Mouse (Mus musculus) spleen, adult 2 months (tissue): ENCODE data around the gene Bub1b. TPM values are rescaled to one million over a fixed set of nuclear protein-coding genes. Genes with fewer than 3 reads are reported as not detected.
A peak's percentile ranks its signal among the peaks of the same experiment; 100 is the strongest.

Source experiments
- DNase-seq, 2 experiments: peaks; one replicate each; pipeline versions ENCODE4 v3.0.0 to v3.0.0-alpha.2; 2012 to 2021; ENCODE audit warnings: low spot score in 2 of 2, low read depth in 1 of 2
- H3K27ac ChIP-seq: fragments of 200-500 bp; 2 replicates; pipeline ENCODE4 v1.5.1; 2012; ENCODE audit warnings: low read length, inconsistent platforms; ENCODE audit not compliant: insufficient read depth
- H3K27me3 ChIP-seq: fragments of 200-500 bp; 2 replicates; pipeline ENCODE4 v1.6.1; 2012; ENCODE audit warnings: mild to moderate bottlenecking, moderate library complexity, low read length, inconsistent platforms; ENCODE audit not compliant: control insufficient read depth, insufficient read depth
- H3K36me3 ChIP-seq: fragments of 200-500 bp; 2 replicates; pipeline ENCODE4 v1.6.1; 2012; ENCODE audit warnings: mild to moderate bottlenecking, low read length, inconsistent platforms; ENCODE audit not compliant: control insufficient read depth, insufficient read depth
- H3K4me1 ChIP-seq: fragments of 200-500 bp; 2 replicates; pipeline ENCODE4 v1.6.1; 2011; ENCODE audit warnings: inconsistent platforms; ENCODE audit not compliant: control insufficient read depth, insufficient read depth, insufficient read length
- H3K4me3 ChIP-seq: fragments of 200-500 bp; 2 replicates; pipeline ENCODE4 v1.5.1; 2011; ENCODE audit warnings: mild to moderate bottlenecking, inconsistent platforms; ENCODE audit not compliant: insufficient read depth, insufficient read length; ENCODE audit errors: extremely low read depth
- CTCF ChIP-seq: fragments of 200-500 bp; IDR thresholded peaks from 2 replicates; pipeline ENCODE4 v1.5.1; 2011; ENCODE audit warnings: mild to moderate bottlenecking, inconsistent platforms; ENCODE audit not compliant: insufficient read depth, insufficient read length, insufficient replicate concordance; ENCODE audit errors: extremely low read depth
- POLR2A ChIP-seq: fragments of 200-500 bp; IDR thresholded peaks from 2 replicates; pipeline ENCODE4 v1.6.1; 2011; ENCODE audit warnings: low read depth, low read length, inconsistent platforms
- WGBS: fragments of 180-500 bp; shearing (Covaris S2); methylation state at CpG from one replicate; pipeline ENCODE4 v1.1.7; 2018; 5-methylcytosine and 5-hydroxymethylcytosine counted together
- polyA plus RNA-seq: library from polyadenylated mRNA; depleted of rRNA; stranded (reverse); fragments of >200 nt; gene quantifications from 2 replicates; pipeline ENCODE4 v1.2.3, GENCODE M21; 2012

Gene Bub1b
- polyA plus RNA-seq, 1 experiment: 5.0 TPM

DNA sequence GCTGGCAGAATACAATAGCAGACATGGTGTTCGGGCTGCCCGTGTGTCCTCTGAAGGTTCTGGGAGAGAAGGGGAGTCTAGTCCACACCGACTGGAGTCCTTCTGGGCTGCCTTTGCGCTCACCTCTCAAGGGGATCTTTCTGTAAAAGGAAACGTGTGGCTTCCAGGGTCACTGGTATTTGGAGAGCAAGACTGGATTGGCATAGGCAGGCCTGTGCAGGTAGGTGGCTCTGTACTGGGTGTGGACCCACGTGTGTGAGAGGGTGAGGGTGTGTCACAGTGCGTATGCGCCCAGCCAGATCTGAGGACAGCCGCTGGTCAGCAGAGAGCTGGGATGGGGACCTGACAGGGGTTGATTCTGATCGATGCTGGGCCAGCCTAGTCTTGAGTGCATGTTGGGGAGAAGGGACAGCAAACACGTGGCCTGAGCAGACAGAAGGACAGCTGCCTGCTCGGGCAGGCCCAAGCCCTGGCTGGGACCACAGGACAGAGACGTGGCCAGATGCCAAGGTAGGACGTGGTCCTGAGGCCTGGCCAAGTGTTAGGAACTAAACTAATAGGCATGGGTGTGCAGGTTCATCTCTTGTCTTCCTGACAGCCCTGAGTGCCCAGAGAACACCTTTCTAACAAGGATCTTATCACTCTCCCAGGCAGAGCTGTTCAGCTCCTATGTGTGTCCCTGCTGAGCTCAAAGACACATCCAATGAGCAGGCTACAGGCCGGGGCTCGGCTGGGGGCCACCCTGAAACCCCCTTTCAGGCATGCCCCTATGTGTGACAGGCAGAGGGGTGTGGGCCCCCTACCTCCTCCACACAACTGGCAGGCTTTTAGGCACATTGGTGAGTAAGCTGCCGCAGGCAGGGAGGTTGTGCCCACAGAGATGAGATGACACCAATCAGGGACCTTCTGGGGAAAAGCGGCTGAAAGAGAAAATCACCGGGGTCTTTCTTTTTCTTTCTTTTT is 66.1 kb downstream of the Bub1b start:
- WGBS: 84% methylated on average over 19 of the region's 19 CpGs
- Histone ChIP-seq H3K4me1 (peaks cover 11% of the 10 kb centered on the region), H3K36me3 (no peaks in the 10 kb centered on the region), H3K27me3 (0 out of 2 replicates have a peak, but pooled peaks cover 3% of the 10 kb centered on the region), H3K27ac (no peak overlapping the region), H3K4me3 (peak overlapping the region; percentile 39; the same call in 1 of the 2 replicates)
- TF ChIP-seq POLR2A: no peak
- TF ChIP-seq CTCF: no peak
- no peak for DNase-seq

DNA sequence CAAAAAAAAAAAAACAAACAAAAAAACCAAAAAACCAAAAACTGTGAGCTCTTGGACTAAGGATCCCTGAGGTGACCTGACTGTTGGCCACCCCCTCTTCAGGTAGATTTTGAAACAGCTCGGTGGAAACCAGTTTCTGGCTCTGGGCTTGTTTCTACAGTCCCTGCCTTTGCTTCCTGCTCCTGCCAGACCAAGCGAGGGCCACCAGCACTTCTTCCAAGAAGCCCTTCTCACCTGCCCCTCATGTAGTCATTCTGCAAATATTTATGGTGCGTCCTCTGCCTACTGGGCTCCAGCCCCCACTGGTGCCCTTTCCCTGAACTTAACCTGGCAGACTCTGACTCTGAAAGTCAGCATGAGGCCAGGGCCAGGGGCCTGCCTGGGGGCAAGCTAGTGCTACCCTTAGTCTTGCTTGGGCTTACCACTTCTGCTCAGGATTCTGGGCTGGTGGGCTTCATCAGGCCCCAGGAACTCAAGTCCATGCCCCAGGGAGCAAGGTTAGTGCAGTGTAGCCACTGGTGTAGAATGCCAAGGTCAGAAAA is 67.0 kb downstream of the Bub1b start:
- WGBS: 85% methylated on average over 3 of the region's 3 CpGs

DNA sequence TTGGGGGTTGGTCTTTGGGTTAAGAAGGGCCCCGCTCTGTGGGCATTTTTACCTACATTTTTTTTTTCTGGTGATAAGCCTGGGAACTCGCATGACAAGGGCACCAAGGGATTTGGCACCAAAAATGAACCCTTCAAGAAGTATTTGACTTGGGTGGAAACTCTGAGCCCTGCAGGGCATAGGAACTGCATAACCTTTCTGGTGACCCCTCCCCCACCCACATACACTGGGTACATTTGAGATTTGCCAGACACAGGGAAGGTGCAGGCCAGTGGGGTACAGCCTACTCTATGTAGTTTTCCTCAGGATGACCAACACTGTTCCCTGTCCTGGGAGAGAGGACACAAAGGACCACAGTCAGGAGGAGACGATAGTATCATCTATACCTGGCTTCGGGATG is 67.6 kb downstream of the Bub1b start:
- H3K4me1 ChIP-seq: peaks cover 8% of the 10 kb centered on the region
- no peak for DNase-seq
- TF ChIP-seq CTCF: no peak
- no peak for TF ChIP-seq POLR2A
- 0 out of 2 replicates have a peak, but pooled peaks cover 3% of the 10 kb centered on the region for H3K27me3 ChIP-seq
- no peak overlapping the region for H3K4me3 ChIP-seq
- H3K36me3 ChIP-seq: no peaks in the 10 kb centered on the region
- H3K27ac ChIP-seq: no peak overlapping the region
- 84% methylated on average over 4 of the region's 4 CpGs for WGBS

More for the DNA sequence above, 67.0 kb downstream of the Bub1b start:
- peaks cover 8% of the 10 kb centered on the region for H3K4me1 ChIP-seq
- no peak overlapping the region for H3K4me3 ChIP-seq
- TF ChIP-seq POLR2A: no peak
- TF ChIP-seq CTCF: no peak
- 0 out of 2 replicates have a peak, but pooled peaks cover 3% of the 10 kb centered on the region for H3K27me3 ChIP-seq
- no peak overlapping the region for H3K27ac ChIP-seq
- no peaks in the 10 kb centered on the region for H3K36me3 ChIP-seq
- no peak for DNase-seq

DNA sequence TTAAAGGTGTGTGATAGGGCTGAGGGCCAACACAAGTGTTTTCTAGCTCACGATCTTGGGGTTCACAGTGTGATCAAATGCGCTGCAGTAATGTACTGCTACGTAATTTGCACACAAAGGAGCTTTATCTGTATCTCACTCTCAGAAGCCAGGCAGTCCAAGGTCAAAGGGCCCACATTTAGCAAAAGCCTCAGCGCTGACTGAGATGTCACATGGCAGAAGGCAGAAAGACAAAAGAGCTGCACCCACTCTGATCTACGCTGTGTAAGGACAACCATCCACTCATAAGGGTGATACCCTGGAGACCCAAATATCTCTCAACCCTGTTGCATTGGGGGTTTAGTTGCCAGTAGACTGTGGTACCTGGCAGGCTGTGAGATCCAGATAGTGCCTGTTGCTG is 69.2 kb downstream of the Bub1b start:
- H3K27ac ChIP-seq: no peak overlapping the region
- DNase-seq: no peak
- WGBS: 84% methylated on average over 5 of the region's 5 CpGs
- H3K27me3 ChIP-seq: 0 out of 2 replicates have a peak, but pooled peaks cover 3% of the 10 kb centered on the region
- H3K36me3 ChIP-seq: no peaks in the 10 kb centered on the region
- TF ChIP-seq CTCF (no peak), POLR2A (no peak)
- no peak overlapping the region for H3K4me3 ChIP-seq
- H3K4me1 ChIP-seq: peaks cover 8% of the 10 kb centered on the region

DNA sequence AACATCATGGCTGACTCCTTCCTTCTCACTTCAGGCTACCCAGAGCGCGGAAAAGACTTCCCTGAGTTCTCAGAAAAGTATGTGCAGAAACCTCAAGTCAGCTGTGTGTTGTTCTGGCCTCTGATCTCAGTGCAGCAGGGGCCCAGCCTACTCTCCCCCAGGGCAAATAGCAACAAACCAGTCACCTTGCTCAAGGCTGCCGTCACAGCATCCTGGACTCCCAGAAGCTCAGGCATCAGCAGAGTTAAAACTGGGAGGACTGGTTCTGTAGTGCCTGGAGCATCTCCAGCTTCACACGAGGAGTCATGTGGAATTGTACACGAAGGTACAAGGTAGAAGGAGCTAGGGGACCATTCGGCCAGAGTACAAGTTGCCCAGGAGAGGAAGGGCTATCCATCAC is 71.2 kb downstream of the Bub1b start:
- no peak overlapping the region for H3K27ac ChIP-seq
- H3K36me3 ChIP-seq: no peaks in the 10 kb centered on the region
- H3K4me3 ChIP-seq: no peak overlapping the region
- no peaks in the 10 kb centered on the region for H3K4me1 ChIP-seq
- DNase-seq: no peak
- 82% methylated on average over 6 of the region's 6 CpGs for WGBS
- H3K27me3 ChIP-seq: no peaks in the 10 kb centered on the region; the same call in 1 of the 2 replicates
- no peak for TF ChIP-seq POLR2A

DNA sequence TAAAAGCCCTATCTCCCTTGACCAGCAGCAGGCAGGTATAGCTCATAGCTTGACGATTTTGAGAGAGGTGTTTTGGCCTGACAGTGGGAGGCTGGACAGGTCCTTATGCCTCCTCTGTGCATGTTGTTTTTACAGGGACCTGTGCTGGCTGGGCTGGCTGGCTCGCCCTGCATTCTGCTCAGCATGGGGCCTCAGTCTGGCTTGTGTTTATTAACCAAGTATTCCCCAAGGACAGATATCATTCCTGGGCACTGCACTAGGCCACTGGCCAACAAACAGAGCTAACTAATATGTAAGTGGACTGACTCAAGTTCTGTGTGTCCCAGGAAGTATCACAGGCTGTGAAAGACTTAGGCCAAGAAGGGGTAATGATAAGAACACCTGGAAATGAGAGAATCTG is 71.8 kb downstream of the Bub1b start:
- DNase-seq: no peak
- TF ChIP-seq POLR2A (no peak), CTCF (no peak)
- 85% methylated on average over 2 of the region's 2 CpGs for WGBS
- no peaks in the 10 kb centered on the region; the same call in 1 of the 2 replicates for H3K27me3 ChIP-seq
- no peaks in the 10 kb centered on the region for H3K4me1 ChIP-seq
- no peak overlapping the region for H3K27ac ChIP-seq
- H3K36me3 ChIP-seq: no peaks in the 10 kb centered on the region
- H3K4me3 ChIP-seq: no peak overlapping the region

DNA sequence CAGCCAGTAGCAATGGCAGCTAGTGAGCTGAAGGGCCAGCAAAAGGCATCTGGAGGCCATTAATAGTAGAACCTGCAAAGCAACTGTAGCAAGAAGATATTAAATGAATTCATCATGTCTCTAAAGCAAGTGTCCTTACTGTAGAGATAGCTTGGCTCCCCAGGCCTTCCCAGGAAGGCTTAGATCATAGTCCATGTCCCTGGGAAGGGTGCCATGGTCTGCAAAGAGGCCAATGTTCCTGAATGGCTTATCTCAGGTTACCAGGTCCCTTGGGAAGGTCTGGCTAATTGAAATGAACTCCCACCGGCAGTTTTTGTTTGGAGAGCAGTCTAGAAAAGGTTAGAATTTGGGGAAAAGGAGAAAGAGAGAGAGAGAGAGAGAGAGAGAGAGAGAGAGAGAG is 73.7 kb downstream of the Bub1b start:
- peaks cover 1% of the 10 kb centered on the region; the same call in 1 of the 2 replicates for H3K4me1 ChIP-seq
- no peak for DNase-seq
- H3K27ac ChIP-seq: no peak overlapping the region
- H3K4me3 ChIP-seq: no peak overlapping the region
- WGBS: 80% methylated on average over 1 of the region's 1 CpGs
- TF ChIP-seq POLR2A (no peak), CTCF (no peak)
- H3K36me3 ChIP-seq: no peaks in the 10 kb centered on the region
- H3K27me3 ChIP-seq: peaks cover 2% of the 10 kb centered on the region
